Mouse (Mus musculus): ENCODE data around the gene Ipo11.

Gene Ipo11

GRCm38 (mm10) chr13:106936256-106937137 lies at the start of gene Ipo11:
Gene Ipo11 (minus strand): TSS chr13:106936958.
- DNase-seq (ENCODE audit: low read depth, low spot score): peak; percentile 97

- no peak for DNase-seq (ENCODE audit: low read depth, low spot score)
Measured at GRCm38 (mm10) chr13:106961496-106961895, 24.7 kb upstream of the Ipo11 start.

- DNase-seq (ENCODE audit: low read depth, low spot score): no peak
Measured at GRCm38 (mm10) chr13:106960557-106960956, 23.8 kb upstream of the Ipo11 start.

GRCm38 (mm10) chr13:106958286-106958685 lies 21.5 kb upstream of the Ipo11 start:
- no peak for DNase-seq (ENCODE audit: low read depth, low spot score)

- no peak for DNase-seq (ENCODE audit: low read depth, low spot score)
Measured at GRCm38 (mm10) chr13:106957554-106957953, 20.8 kb upstream of the Ipo11 start.

- no peak for DNase-seq (ENCODE audit: low read depth, low spot score)
Measured at GRCm38 (mm10) chr13:106954880-106955279, 18.1 kb upstream of the Ipo11 start.

GRCm38 (mm10) chr13:106947583-106947982 lies 10.8 kb upstream of the Ipo11 start:
- DNase-seq (ENCODE audit: low read depth, low spot score): no peak

- peak; percentile 95 for DNase-seq (ENCODE audit: low read depth, low spot score)
Measured at GRCm38 (mm10) chr13:106946594-106947540, 10.1 kb upstream of the Ipo11 start, which contains the start of gene Dimt1. Gene Dimt1 (plus strand): TSS chr13:106947127.

GRCm38 (mm10) chr13:106945518-106945917 lies 8.8 kb upstream of the Ipo11 start:
- DNase-seq (ENCODE audit: low read depth, low spot score): no peak

GRCm38 (mm10) chr13:106942721-106943120 lies 6.0 kb upstream of the Ipo11 start:
- no peak for DNase-seq (ENCODE audit: low read depth, low spot score)

- DNase-seq (ENCODE audit: low read depth, low spot score): peak; percentile 95
Measured at GRCm38 (mm10) chr13:106941211-106941976, 4.6 kb upstream of the Ipo11 start.

GRCm38 (mm10) chr13:106937138-106937472 lies 347 bp upstream of the Ipo11 start:
- no peak for DNase-seq (ENCODE audit: low read depth, low spot score)

GRCm38 (mm10) chr13:106935871-106936255 lies 895 bp downstream of the Ipo11 start:
- no peak for DNase-seq (ENCODE audit: low read depth, low spot score)

GRCm38 (mm10) chr13:106929201-106929600 lies 7.6 kb downstream of the Ipo11 start:
- DNase-seq (ENCODE audit: low read depth, low spot score): no peak

GRCm38 (mm10) chr13:106928296-106928695 lies 8.5 kb downstream of the Ipo11 start:
- DNase-seq (ENCODE audit: low read depth, low spot score): no peak

- DNase-seq (ENCODE audit: low read depth, low spot score): peak; percentile 93
Measured at GRCm38 (mm10) chr13:106925921-106926320, 10.8 kb downstream of the Ipo11 start.

GRCm38 (mm10) chr13:106918322-106919050 lies 18.3 kb downstream of the Ipo11 start:
- DNase-seq (ENCODE audit: low read depth, low spot score): no peak

- DNase-seq (ENCODE audit: low read depth, low spot score): no peak
Measured at GRCm38 (mm10) chr13:106913125-106913736, 23.5 kb downstream of the Ipo11 start.

- DNase-seq (ENCODE audit: low read depth, low spot score): no peak
Measured at GRCm38 (mm10) chr13:106910096-106910495, 26.7 kb downstream of the Ipo11 start.

GRCm38 (mm10) chr13:106907273-106907672 lies 29.5 kb downstream of the Ipo11 start:
- no peak for DNase-seq (ENCODE audit: low read depth, low spot score)
